Comparison of ENCODE assay signal across 19 mouse cellular contexts in the genomic region with DNA sequence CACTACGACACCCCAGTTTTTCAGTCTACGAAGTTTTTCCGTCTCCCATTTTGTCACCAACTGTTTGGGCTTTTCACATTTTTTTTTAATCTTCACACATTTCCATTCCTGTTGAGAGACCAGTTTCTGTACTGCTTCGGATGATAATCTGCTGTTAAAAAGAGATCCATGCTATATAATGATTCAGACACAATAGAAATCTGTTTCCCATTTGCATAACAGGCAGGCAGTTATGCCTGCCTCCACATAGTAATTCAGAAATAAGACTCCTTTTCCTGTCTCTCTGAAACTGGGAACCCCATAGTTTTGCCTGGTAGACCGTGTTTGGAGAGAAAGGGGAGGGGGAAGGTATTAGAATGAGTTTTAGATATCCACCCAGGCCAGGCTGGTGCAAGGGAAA. TPM values are rescaled to one million over a fixed set of nuclear protein-coding genes. Genes with fewer than 3 reads are reported as not detected.
DNase-seq lines count a peak whose midpoint lies in the region; ATAC-seq and TF ChIP-seq lines count a peak whose summit lies in the region.
"Had no signal": no experiment of that assay in that cellular context is flagged by ENCODE, and none has a peak within 500 bp of the region (broad histone marks: within the 10 kb centered on the region; RNA-seq: fewer than 3 reads in every experiment).

No protein-coding gene starts in this region.

- no peaks in the 10 kb centered on the region for H3K27me3 ChIP-seq in forebrain, embryonic 16.5 days (replicated peaks; ENCODE audit: control insufficient read depth, insufficient read depth, low read length)
- no peaks in the 10 kb centered on the region for H3K27me3 ChIP-seq in forebrain, embryonic 11.5 days (ENCODE audit: control insufficient read depth, insufficient read depth, low read length)
- no peaks in the 10 kb centered on the region for H3K27me3 ChIP-seq in heart, embryonic 15.5 days
- no peaks in the 10 kb centered on the region for H3K27me3 ChIP-seq in heart, adult 2 months (ENCODE audit: control insufficient read depth, insufficient read depth, low read length)
- H3K27me3 ChIP-seq in lung, embryonic 14.5 days (ENCODE audit: insufficient read depth, low read length), result no peaks in the 10 kb centered on the region
- no peaks in the 10 kb centered on the region for H3K27me3 ChIP-seq in stomach, embryonic 15.5 days (replicated peaks)
- H3K27me3 ChIP-seq: neural tube, embryonic 15.5 days had no signal

- no peak overlapping the region for H3K4me3 ChIP-seq in forebrain, embryonic 16.5 days (replicated peaks; ENCODE audit: low read length)
- no peak overlapping the region for H3K4me3 ChIP-seq in forebrain, embryonic 11.5 days (ENCODE audit: low read depth, low read length)
- no peak overlapping the region for H3K4me3 ChIP-seq in heart, embryonic 15.5 days
- no peak overlapping the region for H3K4me3 ChIP-seq in heart, adult 2 months
- no peak overlapping the region for H3K4me3 ChIP-seq in lung, embryonic 14.5 days (ENCODE audit: low read depth, low read length)
- H3K4me3 ChIP-seq in stomach, embryonic 15.5 days (replicated peaks), result no peak overlapping the region
- H3K4me3 ChIP-seq: myocyte; neural tube, embryonic 15.5 days had no signal

- TF ChIP-seq EP300 in heart, adult 2 months (IDR thresholded peaks at IDR 0.05; ENCODE audit: insufficient read depth, low read depth, low read length), result no peak

- intact Hi-C loops in heart, adult 2 months (cut with DNase I), result no loop called here

- no peaks in the 10 kb centered on the region for H3K79me2 ChIP-seq in heart, adult 2 months (replicated peaks; ENCODE audit: control insufficient read depth, insufficient read depth, low read length)

- H3K9me3 ChIP-seq in forebrain, embryonic 16.5 days (ENCODE audit: control insufficient read depth, low read length), result no peaks in the 10 kb centered on the region
- no peaks in the 10 kb centered on the region for H3K9me3 ChIP-seq in forebrain, embryonic 11.5 days (ENCODE audit: control insufficient read depth, low read length)
- H3K9me3 ChIP-seq in heart, embryonic 15.5 days (replicated peaks), result no peaks in the 10 kb centered on the region
- H3K9me3 ChIP-seq in lung, embryonic 14.5 days (ENCODE audit: low read depth, low read length), result no peaks in the 10 kb centered on the region
- no peaks in the 10 kb centered on the region for H3K9me3 ChIP-seq in stomach, embryonic 15.5 days
- H3K9me3 ChIP-seq: neural tube, embryonic 15.5 days had no signal

- 34% methylated on average over 5 of the region's 5 CpGs for WGBS in forebrain, embryonic 16.5 days
- WGBS in forebrain, embryonic 11.5 days, result 71% methylated on average over 5 of the region's 5 CpGs
- 45% methylated on average over 5 of the region's 5 CpGs for WGBS in heart, embryonic 15.5 days
- WGBS in heart, adult 2 months, result 61% methylated on average over 5 of the region's 5 CpGs
- 29% methylated on average over 5 of the region's 5 CpGs for WGBS in lung, embryonic 14.5 days
- WGBS in stomach, embryonic 15.5 days, result 56% methylated on average over 5 of the region's 5 CpGs

- TF ChIP-seq CTCF in heart, adult 2 months (IDR thresholded peaks at IDR 0.05), result no peak
- TF ChIP-seq CTCF in lung, embryonic 14.5 days (IDR thresholded peaks at IDR 0.05; ENCODE audit: low read depth), result no peak

- no peak for DNase-seq in forebrain, embryonic 11.5 days (ENCODE audit: low spot score)
- no peak for DNase-seq in heart, adult 2 months
- DNase-seq in lung, embryonic 14.5 days, result no peak
- no peak for DNase-seq in lung, postnatal 4 days
- DNase-seq in thymus, adult 18-20 months, result no peak
- DNase-seq: cerebellum, adult 11 months; cerebellum, postnatal 14 days; layer of hippocampus, adult 9-11 months; lung, adult 18-20 months; midbrain, embryonic 14.5 days; right cerebral cortex, postnatal 25 days; thymus, adult 2 months had no signal

- H3K4me2 ChIP-seq in forebrain, embryonic 16.5 days (ENCODE audit: low read length), result no peak overlapping the region
- no peak overlapping the region for H3K4me2 ChIP-seq in forebrain, embryonic 11.5 days (ENCODE audit: low read depth, low read length, severe bottlenecking)
- no peak overlapping the region for H3K4me2 ChIP-seq in heart, embryonic 15.5 days
- no peak overlapping the region for H3K4me2 ChIP-seq in lung, embryonic 14.5 days
- H3K4me2 ChIP-seq in stomach, embryonic 15.5 days, result no peak overlapping the region
- H3K4me2 ChIP-seq: hindbrain, embryonic 14.5 days; neural tube, embryonic 15.5 days had no signal

- ATAC-seq in forebrain, embryonic 16.5 days, result peak; percentile 57
- no peak for ATAC-seq in forebrain, embryonic 11.5 days (replicated peaks; ENCODE audit: low FRiP score)
- no peak for ATAC-seq in heart, embryonic 15.5 days (replicated peaks; ENCODE audit: insufficient number of reproducible peaks, insufficient read depth, low FRiP score, low read depth)
- no peak for ATAC-seq in lung, embryonic 14.5 days (ENCODE audit: insufficient read depth)
- no peak for ATAC-seq in stomach, embryonic 15.5 days (ENCODE audit: insufficient read depth, low FRiP score, low read depth)
- ATAC-seq: intestine, embryonic 16.5 days had no signal

- no peak overlapping the region for H3K9ac ChIP-seq in forebrain, embryonic 16.5 days (replicated peaks; ENCODE audit: low read depth, low read length)
- H3K9ac ChIP-seq in forebrain, embryonic 11.5 days (ENCODE audit: low read length), result no peak overlapping the region
- no peak overlapping the region for H3K9ac ChIP-seq in heart, embryonic 15.5 days
- no peak overlapping the region for H3K9ac ChIP-seq in heart, adult 2 months (ENCODE audit: low read depth, low read length)
- H3K9ac ChIP-seq in lung, embryonic 14.5 days, result no peak overlapping the region
- no peak overlapping the region for H3K9ac ChIP-seq in stomach, embryonic 15.5 days
- H3K9ac ChIP-seq: hindbrain, embryonic 14.5 days; neural tube, embryonic 15.5 days had no signal

- no peaks in the 10 kb centered on the region for H3K36me3 ChIP-seq in forebrain, embryonic 16.5 days (ENCODE audit: control insufficient read depth, insufficient read depth)
- no peaks in the 10 kb centered on the region for H3K36me3 ChIP-seq in forebrain, embryonic 11.5 days (ENCODE audit: control insufficient read depth, insufficient read depth, low read length)
- H3K36me3 ChIP-seq in heart, embryonic 15.5 days, result no peaks in the 10 kb centered on the region
- peaks cover 3% of the 10 kb centered on the region for H3K36me3 ChIP-seq in heart, adult 2 months (ENCODE audit: control insufficient read depth, insufficient read depth, low read length)
- no peaks in the 10 kb centered on the region for H3K36me3 ChIP-seq in lung, embryonic 14.5 days (ENCODE audit: insufficient read depth)
- no peaks in the 10 kb centered on the region for H3K36me3 ChIP-seq in stomach, embryonic 15.5 days
- H3K36me3 ChIP-seq: neural tube, embryonic 15.5 days had no signal

- H3K4me1 ChIP-seq in forebrain, embryonic 16.5 days (replicated peaks; ENCODE audit: control insufficient read depth, insufficient read depth, low read length), result peaks cover 14% of the 10 kb centered on the region; the same call in 1 of the 2 replicates
- no peaks in the 10 kb centered on the region for H3K4me1 ChIP-seq in forebrain, embryonic 11.5 days (replicated peaks; ENCODE audit: control insufficient read depth, insufficient read depth, low read length)
- peaks cover 37% of the 10 kb centered on the region for H3K4me1 ChIP-seq in heart, embryonic 15.5 days (replicated peaks)
- H3K4me1 ChIP-seq in heart, adult 2 months (ENCODE audit: control insufficient read depth, insufficient read depth, low read length), result peaks cover 14% of the 10 kb centered on the region
- H3K4me1 ChIP-seq in lung, embryonic 14.5 days (ENCODE audit: insufficient read depth), result peaks cover 36% of the 10 kb centered on the region
- H3K4me1 ChIP-seq in stomach, embryonic 15.5 days, result peaks cover 23% of the 10 kb centered on the region

- TF ChIP-seq POLR2A in heart, adult 2 months (IDR thresholded peaks at IDR 0.05; ENCODE audit: insufficient read depth, low read depth, low read length), result no peak

- no peak overlapping the region for H3K27ac ChIP-seq in forebrain, embryonic 16.5 days (ENCODE audit: low read length)
- no peak overlapping the region for H3K27ac ChIP-seq in forebrain, embryonic 11.5 days (ENCODE audit: low read depth, low read length)
- H3K27ac ChIP-seq in heart, embryonic 15.5 days, result peak overlapping the region; percentile 50
- no peak overlapping the region for H3K27ac ChIP-seq in heart, adult 2 months
- H3K27ac ChIP-seq in lung, embryonic 14.5 days (ENCODE audit: low read depth), result peak overlapping the region; percentile 5; the same call in 1 of the 2 replicates
- peak overlapping the region; percentile 42; the same call in 1 of the 2 replicates for H3K27ac ChIP-seq in stomach, embryonic 15.5 days
- H3K27ac ChIP-seq: hindbrain, embryonic 14.5 days; neural tube, embryonic 15.5 days had no signal

RNA-seq across cellular contexts. Expression of gene Xpnpep1, which starts 31.6 kb away (rescaled TPM):
- 132 and 140 TPM in 2 replicates for polyA plus RNA-seq in forebrain, embryonic 16.5 days (2015; fragmentation: Nextera tagmentation; extraction: Ambion mirVana)
- 150 and 168 TPM in 2 replicates for polyA plus RNA-seq in forebrain, embryonic 11.5 days (2014; fragmentation: Nextera tagmentation; extraction: Ambion mirVana)
- 128 and 135 TPM in 2 replicates for polyA plus RNA-seq in heart, embryonic 15.5 days (2015; fragmentation: Nextera tagmentation; extraction: Ambion mirVana)
- total RNA-seq in heart, adult 2 months (2021), result 10 to 100 TPM; 59.8 to 70.1 TPM
- 49.8 and 71.9 TPM in 2 replicates for polyA plus RNA-seq in heart, adult 2 months (2012; rRNA removed)
- polyA plus RNA-seq in lung, embryonic 14.5 days (2014; fragmentation: Nextera tagmentation; extraction: Ambion mirVana), result 196 and 200 TPM in 2 replicates
- 130 and 151 TPM in 2 replicates for polyA plus RNA-seq in stomach, embryonic 15.5 days (2015; fragmentation: Nextera tagmentation; extraction: Ambion mirVana)

Comparison
In these comparisons a context has a peak if more than half of its experiments do, and no peak if none do; other contexts are left out.
1. H3K27ac ChIP-seq: peak in heart, embryonic 15.5 days (single experiment), lung, embryonic 14.5 days (single experiment) and stomach, embryonic 15.5 days (single experiment); none in forebrain, embryonic 16.5 days (single experiment), forebrain, embryonic 11.5 days (single experiment) and heart, adult 2 months (single experiment).